Mouse (Mus musculus): ENCODE measurements around the gene Hp. TPM values are rescaled to one million over a fixed set of nuclear protein-coding genes. Genes with fewer than 3 reads are reported as not detected.
A peak's percentile ranks its signal among the peaks of the same experiment; 100 is the strongest.

Gene Hp
- polyA plus RNA-seq (2015; fragmentation: Nextera tagmentation; extraction: Ambion mirVana), result 5.7 and 6.0 TPM in 2 replicates

- H3K27me3 ChIP-seq, result no peaks in the 10 kb centered on the region
- H3K4me1 ChIP-seq, result no peaks in the 10 kb centered on the region
- H3K9me3 ChIP-seq (replicated peaks), result no peaks in the 10 kb centered on the region
- H3K4me2 ChIP-seq, result no peak within 1 kb of the TSS
- H3K9ac ChIP-seq, result no peak within 1 kb of the TSS
- H3K4me3 ChIP-seq (replicated peaks), result no peak within 1 kb of the TSS
- no peak for ATAC-seq (replicated peaks; ENCODE audit: low FRiP score)
- WGBS, result 33% methylated on average over 8 of the region's 8 CpGs
- no peak within 1 kb of the TSS for H3K27ac ChIP-seq
- H3K36me3 ChIP-seq, result no peaks in the 10 kb centered on the region
Observed at GRCm38 (mm10) chr8:109578900-109579301, at the start of gene Hp. TSS of gene Hp (minus strand) at chr8:109579172.

GRCm38 (mm10) chr8:109628638-109629037 is 49.7 kb upstream of the Hp start:
- Histone ChIP-seq H3K4me2 (no peak overlapping the region), H3K9ac (no peak overlapping the region), H3K27me3 (no peaks in the 10 kb centered on the region), H3K36me3 (no peaks in the 10 kb centered on the region), H3K4me3 (replicated peaks) (no peak overlapping the region), H3K9me3 (replicated peaks) (no peaks in the 10 kb centered on the region), H3K4me1 (no peaks in the 10 kb centered on the region), H3K27ac (no peak overlapping the region)
- no peak for ATAC-seq (replicated peaks; ENCODE audit: low FRiP score)
- 61% methylated on average over 6 of the region's 6 CpGs for WGBS

GRCm38 (mm10) chr8:109615569-109615968 is 36.6 kb upstream of the Hp start:
- no peak for ATAC-seq (replicated peaks; ENCODE audit: low FRiP score)
- WGBS, result 84% methylated on average over 3 of the region's 3 CpGs
- no peaks in the 10 kb centered on the region for H3K36me3 ChIP-seq

GRCm38 (mm10) chr8:109614243-109615210 is 35.6 kb upstream of the Hp start, which contains the start of gene Pkd1l3:
TSS of gene Pkd1l3 (plus strand) at chr8:109614517.
- no peak within 1 kb of the TSS for H3K9ac ChIP-seq
- H3K36me3 ChIP-seq, result no peaks in the 10 kb centered on the region
- ATAC-seq (replicated peaks; ENCODE audit: low FRiP score), result no peak
- H3K4me1 ChIP-seq, result no peaks in the 10 kb centered on the region
- WGBS, result 60% methylated on average over 27 of the region's 27 CpGs
- no peak within 1 kb of the TSS for H3K27ac ChIP-seq
- no peaks in the 10 kb centered on the region for H3K9me3 ChIP-seq (replicated peaks)
- H3K4me2 ChIP-seq, result peak within 1 kb of the TSS; percentile 26
- H3K27me3 ChIP-seq, result no peaks in the 10 kb centered on the region; the same call in 1 of the 2 replicates
- no peak within 1 kb of the TSS for H3K4me3 ChIP-seq (replicated peaks)

More at GRCm38 (mm10) chr8:109615569-109615968, 36.6 kb upstream of the Hp start:
- H3K9ac ChIP-seq, result no peak overlapping the region
- H3K9me3 ChIP-seq (replicated peaks), result no peaks in the 10 kb centered on the region
- no peak overlapping the region for H3K27ac ChIP-seq
- H3K4me1 ChIP-seq, result no peaks in the 10 kb centered on the region
- H3K4me2 ChIP-seq, result no peak overlapping the region
- no peaks in the 10 kb centered on the region; the same call in 1 of the 2 replicates for H3K27me3 ChIP-seq
- no peak overlapping the region for H3K4me3 ChIP-seq (replicated peaks)

GRCm38 (mm10) chr8:109609153-109609502 is 30.2 kb upstream of the Hp start:
- H3K27me3 ChIP-seq, result no peaks in the 10 kb centered on the region
- peak overlapping the region; percentile 99 for H3K27ac ChIP-seq
- H3K9ac ChIP-seq, result peak overlapping the region; percentile 73
- H3K36me3 ChIP-seq, result peaks cover 15% of the 10 kb centered on the region
- H3K4me1 ChIP-seq, result peaks cover 13% of the 10 kb centered on the region
- H3K9me3 ChIP-seq (replicated peaks), result no peaks in the 10 kb centered on the region
- peak overlapping the region; percentile 88 for H3K4me2 ChIP-seq
- 11% methylated on average over 5 of the region's 5 CpGs for WGBS
- peak overlapping the region; percentile 71 for H3K4me3 ChIP-seq (replicated peaks)
- ATAC-seq (replicated peaks; ENCODE audit: low FRiP score), result no peak

GRCm38 (mm10) chr8:109608271-109609152 is 29.5 kb upstream of the Hp start, which contains the start of gene Dhodh:
TSS of gene Dhodh (minus strand) at chr8:109608673.
- H3K36me3 ChIP-seq, result peaks cover 20% of the 10 kb centered on the region
- peaks cover 13% of the 10 kb centered on the region for H3K4me1 ChIP-seq
- ATAC-seq (replicated peaks; ENCODE audit: low FRiP score), result peak; percentile 99

GRCm38 (mm10) chr8:109607650-109608049 is 28.7 kb upstream of the Hp start:
- Histone ChIP-seq H3K9ac (peak overlapping the region; percentile 73), H3K9me3 (replicated peaks) (no peaks in the 10 kb centered on the region), H3K27ac (peak overlapping the region; percentile 99), H3K4me1 (peaks cover 13% of the 10 kb centered on the region), H3K4me3 (replicated peaks) (peak overlapping the region; percentile 71), H3K4me2 (peak overlapping the region; percentile 88), H3K27me3 (no peaks in the 10 kb centered on the region), H3K36me3 (peaks cover 26% of the 10 kb centered on the region)
- 7% methylated on average over 12 of the region's 12 CpGs for whole genome bisulfite sequencing
- ATAC-seq (replicated peaks; ENCODE audit: low FRiP score), result no peak

More at GRCm38 (mm10) chr8:109608271-109609152, 29.5 kb upstream of the Hp start, which contains the start of gene Dhodh:
- WGBS, result under 1% methylated on average over 42 of the region's 42 CpGs
- H3K9ac ChIP-seq, result peak within 1 kb of the TSS; percentile 73
- H3K27me3 ChIP-seq, result no peaks in the 10 kb centered on the region
- no peaks in the 10 kb centered on the region for H3K9me3 ChIP-seq (replicated peaks)
- peak within 1 kb of the TSS; percentile 71 for H3K4me3 ChIP-seq (replicated peaks)
- peak within 1 kb of the TSS; percentile 99 for H3K27ac ChIP-seq
- peak within 1 kb of the TSS; percentile 88 for H3K4me2 ChIP-seq

GRCm38 (mm10) chr8:109606725-109607124 is 27.8 kb upstream of the Hp start:
- no peak for ATAC-seq (replicated peaks; ENCODE audit: low FRiP score)
- Histone ChIP-seq H3K4me1 (peaks cover 13% of the 10 kb centered on the region), H3K4me3 (replicated peaks) (no peak overlapping the region), H3K27ac (no peak overlapping the region), H3K9ac (no peak overlapping the region), H3K4me2 (no peak overlapping the region), H3K9me3 (replicated peaks) (no peaks in the 10 kb centered on the region), H3K27me3 (no peaks in the 10 kb centered on the region), H3K36me3 (peaks cover 34% of the 10 kb centered on the region)
- WGBS, result 87% methylated on average over 2 of the region's 2 CpGs

GRCm38 (mm10) chr8:109595854-109596253 is 16.9 kb upstream of the Hp start:
- H3K4me1 ChIP-seq, result no peaks in the 10 kb centered on the region
- no peak overlapping the region for H3K27ac ChIP-seq
- no peak for ATAC-seq (replicated peaks; ENCODE audit: low FRiP score)
- WGBS, result 52% methylated on average over 8 of the region's 8 CpGs
- no peak overlapping the region for H3K9ac ChIP-seq
- no peak overlapping the region for H3K4me2 ChIP-seq
- H3K9me3 ChIP-seq (replicated peaks), result no peaks in the 10 kb centered on the region
- no peak overlapping the region for H3K4me3 ChIP-seq (replicated peaks)
- H3K36me3 ChIP-seq, result peaks cover 66% of the 10 kb centered on the region
- no peaks in the 10 kb centered on the region for H3K27me3 ChIP-seq

GRCm38 (mm10) chr8:109593117-109593788 is 14.3 kb upstream of the Hp start:
- Histone ChIP-seq H3K4me1 (no peaks in the 10 kb centered on the region), H3K36me3 (peaks cover 42% of the 10 kb centered on the region), H3K9ac (no peak overlapping the region), H3K27me3 (no peaks in the 10 kb centered on the region), H3K4me3 (replicated peaks) (no peak overlapping the region), H3K9me3 (replicated peaks) (no peaks in the 10 kb centered on the region), H3K27ac (no peak overlapping the region), H3K4me2 (no peak overlapping the region)
- ATAC-seq (replicated peaks; ENCODE audit: low FRiP score), result no peak
- 79% methylated on average over 6 of the region's 6 CpGs for WGBS

- H3K9me3 ChIP-seq (replicated peaks), result no peaks in the 10 kb centered on the region
- H3K4me2 ChIP-seq, result no peak overlapping the region
- H3K9ac ChIP-seq, result no peak overlapping the region
- 91% methylated on average over 5 of the region's 5 CpGs for WGBS
- no peak overlapping the region for H3K4me3 ChIP-seq (replicated peaks)
- H3K27ac ChIP-seq, result no peak overlapping the region
- H3K36me3 ChIP-seq, result peaks cover 41% of the 10 kb centered on the region
- H3K27me3 ChIP-seq, result no peaks in the 10 kb centered on the region
- no peak for ATAC-seq (replicated peaks; ENCODE audit: low FRiP score)
- H3K4me1 ChIP-seq, result no peaks in the 10 kb centered on the region
Observed at GRCm38 (mm10) chr8:109592164-109592563, 13.2 kb upstream of the Hp start.
